Mouse (Mus musculus) stomach, embryonic 14.5 days (tissue): ENCODE data around the gene Nr2c2. TPM values are rescaled to one million over a fixed set of nuclear protein-coding genes. Genes with fewer than 3 reads are reported as not detected.

Source experiments
- ATAC-seq: fragments of 200-750 bp; cut with Nextera tagmentation; 2 replicates; pipeline ENCODE4 v1.8.0; 2017; ENCODE audit warnings: low read depth, moderate TSS enrichment; ENCODE audit not compliant: insufficient number of reproducible peaks, insufficient read depth, low FRiP score
- H3K27ac ChIP-seq: fragments of 300-500 bp; sonication (generic); 2 replicates; pipeline ENCODE4 v1.5.1; 2014; ENCODE audit warnings: mild to moderate bottlenecking, low read length, moderate library complexity, mixed read lengths
- H3K27me3 ChIP-seq: fragments of 300-500 bp; sonication (generic); 2 replicates; pipeline ENCODE4 v1.6.1; 2014; ENCODE audit warnings: low read length, control low read depth, mixed read lengths; ENCODE audit not compliant: control insufficient read depth, insufficient read depth
- H3K36me3 ChIP-seq: fragments of 300-500 bp; sonication (generic); 2 replicates; pipeline ENCODE4 v1.6.1; 2014; ENCODE audit warnings: mild to moderate bottlenecking, control low read depth, low read length, moderate library complexity, mixed read lengths; ENCODE audit not compliant: control insufficient read depth, insufficient read depth
- H3K4me1 ChIP-seq: fragments of 300-500 bp; sonication (generic); 2 replicates; pipeline ENCODE4 v1.6.1; 2014; ENCODE audit warnings: low read length, control low read depth, mixed read lengths; ENCODE audit not compliant: control insufficient read depth, insufficient read depth
- H3K4me2 ChIP-seq: fragments of 300-500 bp; sonication (generic); replicated peaks from 2 replicates; pipeline ENCODE4 v1.6.1; 2014; ENCODE audit warnings: low read depth, low read length, control low read depth
- H3K4me3 ChIP-seq: fragments of 300-500 bp; sonication (generic); 2 replicates; pipeline ENCODE4 v1.5.1; 2014; ENCODE audit warnings: low read depth, low read length, control low read depth
- H3K9ac ChIP-seq: fragments of 300-500 bp; sonication (generic); replicated peaks from 2 replicates; pipeline ENCODE4 v1.6.1; 2014; ENCODE audit warnings: low read depth, mild to moderate bottlenecking, control low read depth, low read length, moderate library complexity, mixed read lengths
- H3K9me3 ChIP-seq: fragments of 300-500 bp; sonication (generic); 2 replicates; pipeline ENCODE4 v1.6.1; 2016; ENCODE audit warnings: low read depth, low read length, control low read depth; ENCODE audit not compliant: control insufficient read depth
- WGBS: fragments of 180-500 bp; shearing (Covaris S2); extraction: QIAGEN DNeasy Blood & Tissue Kit; methylation state at CpG from one replicate; pipeline ENCODE4 v1.1.7; 2014; 5-methylcytosine and 5-hydroxymethylcytosine counted together
- polyA plus RNA-seq: library from polyadenylated mRNA; unstranded; fragments of >200 nt; fragmentation: Nextera tagmentation; extraction: Ambion mirVana; gene quantifications from 2 replicates; pipeline ENCODE4 v1.2.1, GENCODE M21; 2014

Gene Nr2c2
- polyA plus RNA-seq, result 25.5 and 31.1 TPM in 2 replicates

DNA sequence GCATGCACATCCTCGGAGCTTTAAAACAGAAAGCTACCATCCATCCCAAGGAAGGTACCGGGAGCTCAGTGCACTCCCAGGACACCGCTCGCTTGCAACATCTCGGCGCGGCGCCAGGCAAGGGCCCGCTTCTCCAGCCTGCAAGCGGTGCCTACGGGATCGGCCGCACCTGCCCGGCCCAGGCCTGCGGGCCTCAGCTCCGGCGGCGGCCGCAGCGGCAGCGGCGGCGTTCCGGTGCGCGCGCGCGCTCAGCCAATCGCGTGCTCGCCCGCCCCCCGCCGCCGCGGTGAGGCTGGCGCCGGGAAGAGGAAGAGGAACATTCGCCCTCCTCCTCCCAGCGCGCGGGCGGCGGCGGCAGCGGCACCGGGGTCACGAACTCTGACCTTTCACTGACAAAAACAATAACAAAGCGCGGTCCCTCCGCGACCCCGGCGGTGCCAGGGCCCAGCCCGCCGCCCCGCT, at the start of gene Nr2c2:
Gene Nr2c2 (plus strand): TSS at position 261 of the 462 bp plus-strand sequence.
- peaks cover 18% of the 10 kb centered on the region; the same call in 1 of the 2 replicates for H3K4me1 ChIP-seq
- ATAC-seq, result peak; percentile 53; the same call in 1 of the 2 replicates
- WGBS, result under 1% methylated on average over 57 of the region's 58 CpGs
- H3K4me3 ChIP-seq, result peak within 1 kb of the TSS; percentile 73
- peak within 1 kb of the TSS; percentile 77 for H3K4me2 ChIP-seq
- no peaks in the 10 kb centered on the region for H3K36me3 ChIP-seq
- H3K9ac ChIP-seq, result peak within 1 kb of the TSS; percentile 97
- no peaks in the 10 kb centered on the region for H3K9me3 ChIP-seq
- peak within 1 kb of the TSS; percentile 100 for H3K27ac ChIP-seq
- H3K27me3 ChIP-seq, result no peaks in the 10 kb centered on the region

DNA sequence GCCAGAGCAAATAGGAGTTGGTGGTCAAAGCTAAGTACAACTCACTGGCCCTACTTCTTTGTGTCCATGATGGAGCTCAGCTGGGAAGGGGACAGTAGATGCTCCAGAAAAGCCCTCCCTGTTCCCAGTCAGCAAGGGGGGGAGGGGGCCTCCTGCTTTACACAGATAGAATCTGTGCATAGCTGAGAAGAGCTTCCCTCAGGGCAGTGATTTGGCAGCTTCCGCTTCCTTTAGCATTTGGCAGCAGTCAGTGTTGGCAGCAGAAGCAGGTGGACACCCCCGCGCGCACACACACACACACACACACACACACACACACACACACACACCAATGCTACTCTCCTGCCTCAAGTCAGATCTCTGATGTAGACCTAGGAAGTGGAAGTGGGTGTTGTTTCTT, 49.1 kb upstream of the Nr2c2 start:
- no peaks in the 10 kb centered on the region for H3K27me3 ChIP-seq
- no peaks in the 10 kb centered on the region for H3K9me3 ChIP-seq
- no peaks in the 10 kb centered on the region for H3K4me1 ChIP-seq
- no peak for ATAC-seq
- H3K4me3 ChIP-seq, result no peak overlapping the region
- WGBS, result 78% methylated on average over 4 of the region's 4 CpGs
- no peak overlapping the region for H3K9ac ChIP-seq
- no peaks in the 10 kb centered on the region for H3K36me3 ChIP-seq
- H3K27ac ChIP-seq, result no peak overlapping the region
- H3K4me2 ChIP-seq, result no peak overlapping the region

DNA sequence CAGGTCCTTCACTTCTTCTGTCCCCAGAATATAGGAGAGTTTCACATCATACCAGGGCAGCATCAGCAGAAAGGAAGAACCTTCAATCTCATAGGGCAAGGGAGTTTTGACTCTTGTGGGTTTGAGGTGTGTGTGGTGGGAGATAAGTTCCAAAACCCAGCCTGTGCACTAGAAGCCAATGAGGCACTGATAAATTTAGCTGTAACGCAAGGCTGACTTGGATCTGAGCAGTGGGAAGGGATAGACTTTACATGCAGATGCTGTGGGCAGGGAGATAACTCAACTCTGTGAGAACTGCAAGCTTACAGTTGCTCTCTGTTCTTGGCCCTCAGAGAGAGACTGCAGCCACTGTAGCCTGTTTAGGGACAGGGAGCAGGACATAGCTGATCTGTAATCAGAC, 48.3 kb upstream of the Nr2c2 start:
- no peaks in the 10 kb centered on the region for H3K4me1 ChIP-seq
- no peak overlapping the region for H3K9ac ChIP-seq
- no peaks in the 10 kb centered on the region for H3K27me3 ChIP-seq
- H3K27ac ChIP-seq, result no peak overlapping the region
- H3K4me3 ChIP-seq, result no peak overlapping the region
- no peaks in the 10 kb centered on the region for H3K9me3 ChIP-seq
- WGBS, result 90% methylated on average over 1 of the region's 1 CpGs
- no peak for ATAC-seq
- no peaks in the 10 kb centered on the region for H3K36me3 ChIP-seq
- no peak overlapping the region for H3K4me2 ChIP-seq

DNA sequence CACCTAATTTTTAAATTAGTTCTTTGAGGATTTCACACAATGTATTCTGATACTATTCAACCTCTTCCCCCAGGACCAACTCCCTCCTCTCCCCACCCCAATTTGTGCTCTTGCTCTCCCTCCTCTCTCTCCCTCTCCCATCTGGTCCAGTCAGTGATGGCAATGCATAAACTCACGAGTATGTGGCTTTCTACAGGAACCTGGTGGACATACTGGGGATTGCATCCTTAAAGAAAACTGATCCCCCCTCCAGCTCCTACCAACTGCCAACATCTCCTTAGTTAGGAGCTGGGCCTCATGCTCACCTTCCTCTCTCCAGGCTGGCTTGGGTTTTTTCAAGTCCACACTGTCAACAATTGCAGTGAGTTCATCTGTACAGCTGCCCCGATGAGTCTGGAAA, 33.4 kb upstream of the Nr2c2 start:
- Histone ChIP-seq H3K4me2 (no peak overlapping the region), H3K36me3 (no peaks in the 10 kb centered on the region), H3K27me3 (no peaks in the 10 kb centered on the region), H3K4me3 (no peak overlapping the region), H3K4me1 (no peaks in the 10 kb centered on the region), H3K9me3 (no peaks in the 10 kb centered on the region), H3K9ac (no peak overlapping the region), H3K27ac (no peak overlapping the region)
- 53% methylated on average over 2 of the region's 2 CpGs for WGBS
- no peak for ATAC-seq

DNA sequence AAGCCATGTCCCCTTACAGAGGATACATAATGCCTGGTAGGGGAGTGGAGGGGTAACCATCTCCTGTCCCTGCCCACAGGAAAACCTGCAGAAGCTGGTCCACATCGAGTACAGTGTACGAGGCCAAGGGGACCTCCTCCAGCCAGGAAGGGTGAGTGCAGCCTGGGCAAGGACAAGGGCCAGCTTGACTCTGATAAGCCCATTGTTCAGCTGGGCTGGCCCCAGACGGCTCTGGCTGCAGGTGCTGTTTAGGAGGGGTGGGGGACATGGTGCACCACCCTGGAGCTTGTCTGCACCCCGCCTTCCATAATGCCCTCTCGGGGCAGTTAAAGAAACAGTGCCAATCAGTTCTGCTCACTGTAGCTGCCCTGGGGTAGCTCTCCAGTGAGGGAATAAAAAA, 29.5 kb upstream of the Nr2c2 start:
- no peak for ATAC-seq
- Histone ChIP-seq H3K4me1 (no peaks in the 10 kb centered on the region), H3K36me3 (no peaks in the 10 kb centered on the region)

DNA sequence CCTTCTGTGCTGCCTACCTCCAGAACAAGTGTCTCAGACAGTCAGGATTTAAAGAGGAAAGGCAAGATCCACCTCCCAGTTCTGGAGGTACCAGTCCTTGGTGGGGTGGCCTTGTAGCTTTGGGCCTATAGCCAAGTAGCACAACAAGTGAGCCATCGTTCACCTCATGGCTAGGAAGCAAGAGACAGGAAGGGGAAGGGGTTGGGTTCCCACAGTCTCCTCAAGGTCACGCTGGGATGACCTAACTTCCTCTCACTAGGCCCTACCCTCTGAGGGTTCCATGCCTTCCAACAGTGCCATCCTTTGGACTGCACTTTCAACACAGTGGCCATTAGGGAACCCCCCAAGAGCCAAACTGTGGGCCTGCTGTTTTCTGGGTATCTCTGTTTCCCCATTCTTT, 27.7 kb upstream of the Nr2c2 start:
- Histone ChIP-seq H3K4me3 (no peak overlapping the region), H3K4me1 (no peaks in the 10 kb centered on the region), H3K9me3 (no peaks in the 10 kb centered on the region), H3K9ac (no peak overlapping the region), H3K27ac (no peak overlapping the region), H3K36me3 (no peaks in the 10 kb centered on the region), H3K27me3 (no peaks in the 10 kb centered on the region), H3K4me2 (no peak overlapping the region)
- WGBS, result 97% methylated on average over 2 of the region's 2 CpGs
- ATAC-seq, result no peak

More for the DNA sequence above, 29.5 kb upstream of the Nr2c2 start:
- no peaks in the 10 kb centered on the region for H3K27me3 ChIP-seq
- H3K9ac ChIP-seq, result no peak overlapping the region
- H3K4me2 ChIP-seq, result no peak overlapping the region
- 37% methylated on average over 5 of the region's 5 CpGs for WGBS
- no peaks in the 10 kb centered on the region for H3K9me3 ChIP-seq
- H3K4me3 ChIP-seq, result no peak overlapping the region
- H3K27ac ChIP-seq, result no peak overlapping the region

DNA sequence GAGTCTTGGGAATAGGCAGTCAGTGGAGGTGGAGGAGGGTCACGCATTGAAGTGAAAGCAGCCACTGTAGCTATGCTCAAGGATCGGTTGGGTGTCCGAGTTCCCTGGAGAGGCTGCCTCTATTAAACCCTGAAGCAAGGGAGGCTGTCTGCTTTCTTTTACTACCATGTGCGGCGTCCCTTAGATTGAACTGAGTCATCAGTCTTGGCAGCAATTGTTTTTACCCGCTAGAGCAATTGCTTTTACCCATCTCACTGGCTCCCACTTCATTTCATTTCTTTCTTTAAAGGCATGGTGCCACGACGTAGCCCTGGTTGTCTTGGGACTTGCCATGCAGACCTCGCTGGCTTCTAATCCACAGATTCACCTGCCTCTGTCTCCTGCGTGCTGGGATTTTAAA, 27.1 kb upstream of the Nr2c2 start:
- Histone ChIP-seq H3K27ac (no peak overlapping the region), H3K9ac (no peak overlapping the region), H3K36me3 (no peaks in the 10 kb centered on the region), H3K9me3 (no peaks in the 10 kb centered on the region), H3K4me3 (no peak overlapping the region), H3K4me2 (no peak overlapping the region), H3K4me1 (no peaks in the 10 kb centered on the region), H3K27me3 (no peaks in the 10 kb centered on the region)
- no peak for ATAC-seq
- WGBS, result 82% methylated on average over 10 of the region's 10 CpGs

DNA sequence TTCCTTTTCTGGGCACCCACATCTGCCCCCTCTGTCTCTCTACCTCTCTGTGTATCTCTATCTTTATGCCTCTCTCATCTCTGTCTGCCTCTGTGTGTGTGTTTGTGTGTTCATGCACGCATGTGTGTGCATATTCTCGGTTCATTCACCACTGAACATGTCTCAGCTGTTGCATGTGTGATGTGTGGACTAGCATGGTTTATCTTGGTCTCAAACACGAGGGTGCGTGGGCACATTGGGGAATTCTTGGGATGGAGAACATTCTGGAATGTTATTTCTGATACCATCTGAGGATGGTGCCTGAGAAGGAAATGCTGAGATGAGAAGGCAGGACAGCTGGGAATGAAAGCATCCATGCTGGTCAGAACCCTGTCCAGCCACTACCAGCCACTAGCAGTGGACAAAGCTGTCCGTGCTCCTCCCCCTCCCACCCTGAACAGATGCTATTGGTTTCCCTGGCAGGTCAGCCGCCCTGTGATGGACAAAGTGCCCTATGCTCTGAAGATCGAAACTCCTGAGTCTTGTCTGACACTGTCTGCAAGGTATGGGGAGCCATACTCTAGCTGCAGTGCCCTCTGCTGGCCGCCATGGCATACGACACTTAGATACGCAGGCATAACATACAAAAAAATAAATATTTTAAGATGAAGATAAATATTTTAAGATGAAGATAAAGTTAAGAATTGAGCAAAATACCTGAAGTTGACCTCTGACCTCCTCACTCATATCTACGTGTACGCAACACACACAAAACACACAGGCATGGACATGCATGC, 25.3 kb upstream of the Nr2c2 start:
- H3K9me3 ChIP-seq, result no peaks in the 10 kb centered on the region
- H3K4me2 ChIP-seq, result no peak overlapping the region
- no peak for ATAC-seq
- 53% methylated on average over 12 of the region's 12 CpGs for WGBS
- H3K27ac ChIP-seq, result no peak overlapping the region
- H3K9ac ChIP-seq, result no peak overlapping the region
- no peaks in the 10 kb centered on the region for H3K4me1 ChIP-seq
- no peaks in the 10 kb centered on the region for H3K36me3 ChIP-seq
- no peak overlapping the region for H3K4me3 ChIP-seq
- H3K27me3 ChIP-seq, result no peaks in the 10 kb centered on the region
